Mouse (Mus musculus): ENCODE measurements around the gene Fancm. TPM values are rescaled to one million over a fixed set of nuclear protein-coding genes. Genes with fewer than 3 reads are reported as not detected.
A peak's percentile ranks its signal among the peaks of the same experiment; 100 is the strongest.
"Not testable (repeated sequence)": the region's sequence is repeated elsewhere in the genome, so short reads cannot be mapped to it uniquely, and the experiment has no call there.

Fancm gene
- polyA plus RNA-seq, 1 experiment from 2014 or later, result 12.8 TPM

GRCm38 (mm10) chr12:65112811-65113210 is 37.4 kb downstream of the Fancm start:
- Histone ChIP-seq H3K4me2 (replicated peaks; ENCODE audit: low read depth, low read length) (no peak overlapping the region), H3K27ac (ENCODE audit: low read depth, low read length) (no peak overlapping the region), H3K4me1 (ENCODE audit: control insufficient read depth, insufficient read depth, low read length) (no peaks in the 10 kb centered on the region), H3K36me3 (ENCODE audit: control insufficient read depth, insufficient read depth, low read length) (peaks cover 22% of the 10 kb centered on the region), H3K4me3 (ENCODE audit: low read length) (no peak overlapping the region), H3K27me3 (ENCODE audit: control insufficient read depth, insufficient read depth, low read length) (no peaks in the 10 kb centered on the region), H3K9ac (ENCODE audit: low read depth, low read length) (no peak overlapping the region), H3K9me3 (ENCODE audit: control insufficient read depth, low read length) (no peaks in the 10 kb centered on the region)
- 100% methylated on average over 1 of the region's 1 CpGs for WGBS
- no peak for ATAC-seq (ENCODE audit: low FRiP score, low TSS enrichment)

DNA sequence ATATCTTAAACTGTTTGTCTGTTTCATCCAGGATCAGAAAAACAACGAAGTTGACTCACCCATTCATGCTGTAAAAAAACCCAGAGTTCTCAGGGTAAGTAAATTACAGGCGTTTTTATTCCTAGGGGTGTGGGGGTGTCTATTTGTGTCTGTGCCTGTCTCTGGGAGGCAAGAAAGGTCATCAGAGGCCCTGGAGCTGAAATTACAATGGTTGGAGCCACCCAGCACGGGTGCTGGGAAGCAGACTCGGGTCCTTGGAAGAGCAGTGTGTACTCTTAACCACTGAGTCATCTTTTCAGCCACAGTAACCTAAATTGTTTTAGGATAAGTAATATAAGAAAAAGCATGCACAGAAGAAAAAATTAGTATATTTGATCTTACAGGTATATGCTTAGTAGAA is 38.5 kb downstream of the Fancm start:
- H3K27ac ChIP-seq (ENCODE audit: low read depth, low read length), result no peak overlapping the region
- H3K36me3 ChIP-seq (ENCODE audit: control insufficient read depth, insufficient read depth, low read length), result peaks cover 30% of the 10 kb centered on the region
- 83% methylated on average over 4 of the region's 4 CpGs for WGBS

DNA sequence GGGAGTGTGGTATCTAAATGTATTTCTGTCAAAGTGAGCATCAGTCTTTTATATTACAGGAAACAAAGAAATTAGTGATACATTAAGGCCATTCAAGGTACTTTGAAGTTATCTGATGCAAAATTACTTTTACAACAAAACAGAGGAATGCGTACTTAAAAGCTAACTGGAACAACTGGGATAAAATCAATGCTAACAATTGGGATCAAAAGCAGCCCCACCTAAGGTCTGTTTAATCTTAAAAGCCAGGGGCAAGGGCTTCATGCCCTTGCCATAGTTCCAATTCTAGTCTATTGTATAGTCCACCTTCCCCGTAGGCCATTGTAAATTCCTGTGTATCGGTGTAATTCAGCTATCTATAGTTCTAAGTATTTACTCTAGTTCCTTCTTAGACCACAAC is 39.6 kb downstream of the Fancm start:
- 92% methylated on average over 3 of the region's 3 CpGs for WGBS
- H3K9me3 ChIP-seq (ENCODE audit: control insufficient read depth, low read length), result not testable (repeated sequence)

More for the DNA sequence above, 38.5 kb downstream of the Fancm start:
- no peak for ATAC-seq (ENCODE audit: low FRiP score, low TSS enrichment)
- Histone ChIP-seq H3K4me2 (replicated peaks; ENCODE audit: low read depth, low read length) (no peak overlapping the region), H3K4me3 (ENCODE audit: low read length) (no peak overlapping the region), H3K27me3 (ENCODE audit: control insufficient read depth, insufficient read depth, low read length) (no peaks in the 10 kb centered on the region), H3K9me3 (ENCODE audit: control insufficient read depth, low read length) (no peaks in the 10 kb centered on the region), H3K9ac (ENCODE audit: low read depth, low read length) (no peak overlapping the region), H3K4me1 (ENCODE audit: control insufficient read depth, insufficient read depth, low read length) (no peaks in the 10 kb centered on the region)

DNA sequence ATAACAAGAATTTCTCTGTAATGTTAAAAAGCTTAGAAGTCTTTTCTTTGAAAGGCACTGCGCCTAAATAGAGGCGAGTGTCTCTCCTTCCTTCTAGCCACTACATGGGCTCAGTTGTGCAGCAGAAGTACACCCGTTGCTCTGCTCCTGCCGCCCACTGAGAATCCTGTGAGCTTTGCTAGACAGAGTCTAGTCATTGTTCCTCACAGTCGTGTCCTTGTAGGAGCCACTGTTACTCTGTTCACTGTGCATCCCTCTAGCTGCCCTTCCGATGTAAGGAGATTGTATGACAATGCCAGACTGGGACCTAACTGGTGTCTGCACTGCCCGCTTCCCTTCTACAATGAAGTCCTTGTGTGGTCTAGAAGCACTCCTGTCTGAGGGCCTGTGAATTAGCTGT is 43.6 kb downstream of the Fancm start:
- H3K4me1 ChIP-seq (ENCODE audit: control insufficient read depth, insufficient read depth, low read length), result no peaks in the 10 kb centered on the region
- 94% methylated on average over 7 of the region's 7 CpGs for WGBS
- ATAC-seq (ENCODE audit: low FRiP score, low TSS enrichment), result no peak

More for the DNA sequence above, 39.6 kb downstream of the Fancm start:
- not testable (repeated sequence) for H3K4me1 ChIP-seq (ENCODE audit: control insufficient read depth, insufficient read depth, low read length); ATAC-seq (ENCODE audit: low FRiP score, low TSS enrichment); H3K4me2 ChIP-seq (replicated peaks; ENCODE audit: low read depth, low read length); H3K9ac ChIP-seq (ENCODE audit: low read depth, low read length); H3K27ac ChIP-seq (ENCODE audit: low read depth, low read length); H3K27me3 ChIP-seq (ENCODE audit: control insufficient read depth, insufficient read depth, low read length); H3K4me3 ChIP-seq (ENCODE audit: low read length)
- peaks cover 36% of the 10 kb centered on the region for H3K36me3 ChIP-seq (ENCODE audit: control insufficient read depth, insufficient read depth, low read length)

DNA sequence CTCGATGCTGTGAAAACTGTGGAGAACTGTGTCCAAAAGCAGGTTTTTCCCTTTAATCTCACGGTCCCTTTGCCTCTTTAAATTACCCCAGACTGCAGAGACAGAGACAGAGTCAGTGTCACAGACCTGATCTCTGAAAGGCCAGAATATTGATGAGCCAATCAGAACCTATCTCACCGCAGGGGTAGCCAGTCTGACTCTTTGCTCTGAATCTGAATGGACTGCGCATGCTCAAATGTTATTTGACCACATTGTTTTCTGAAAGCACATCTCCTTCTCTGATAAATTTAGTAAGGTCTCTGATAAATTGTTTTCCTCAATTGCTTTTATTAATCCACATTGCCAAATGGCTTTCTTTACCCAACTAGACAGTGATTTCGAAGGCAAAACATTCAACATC is 44.0 kb downstream of the Fancm start:
- peaks cover 50% of the 10 kb centered on the region for H3K36me3 ChIP-seq (ENCODE audit: control insufficient read depth, insufficient read depth, low read length)
- no peak overlapping the region for H3K9ac ChIP-seq (ENCODE audit: low read depth, low read length)
- no peak overlapping the region for H3K27ac ChIP-seq (ENCODE audit: low read depth, low read length)
- H3K9me3 ChIP-seq (ENCODE audit: control insufficient read depth, low read length), result no peaks in the 10 kb centered on the region
- no peaks in the 10 kb centered on the region for H3K4me1 ChIP-seq (ENCODE audit: control insufficient read depth, insufficient read depth, low read length)
- H3K4me2 ChIP-seq (replicated peaks; ENCODE audit: low read depth, low read length), result no peak overlapping the region
- no peak for ATAC-seq (ENCODE audit: low FRiP score, low TSS enrichment)
- no peak overlapping the region for H3K4me3 ChIP-seq (ENCODE audit: low read length)
- WGBS, result 87% methylated on average over 5 of the region's 5 CpGs
- no peaks in the 10 kb centered on the region for H3K27me3 ChIP-seq (ENCODE audit: control insufficient read depth, insufficient read depth, low read length)

More for the DNA sequence above, 43.6 kb downstream of the Fancm start:
- Histone ChIP-seq H3K4me3 (ENCODE audit: low read length) (no peak overlapping the region), H3K9me3 (ENCODE audit: control insufficient read depth, low read length) (no peaks in the 10 kb centered on the region), H3K4me2 (replicated peaks; ENCODE audit: low read depth, low read length) (no peak overlapping the region), H3K36me3 (ENCODE audit: control insufficient read depth, insufficient read depth, low read length) (peaks cover 51% of the 10 kb centered on the region), H3K9ac (ENCODE audit: low read depth, low read length) (no peak overlapping the region), H3K27ac (ENCODE audit: low read depth, low read length) (no peak overlapping the region), H3K27me3 (ENCODE audit: control insufficient read depth, insufficient read depth, low read length) (no peaks in the 10 kb centered on the region)

GRCm38 (mm10) chr12:65136121-65136520 is 60.7 kb downstream of the Fancm start:
- not testable (repeated sequence) for H3K9me3 ChIP-seq (ENCODE audit: control insufficient read depth, low read length); H3K9ac ChIP-seq (ENCODE audit: low read depth, low read length); H3K27me3 ChIP-seq (ENCODE audit: control insufficient read depth, insufficient read depth, low read length); H3K27ac ChIP-seq (ENCODE audit: low read depth, low read length); ATAC-seq (ENCODE audit: low FRiP score, low TSS enrichment); H3K4me3 ChIP-seq (ENCODE audit: low read length); H3K4me1 ChIP-seq (ENCODE audit: control insufficient read depth, insufficient read depth, low read length); H3K4me2 ChIP-seq (replicated peaks; ENCODE audit: low read depth, low read length)
- peaks cover 42% of the 10 kb centered on the region for H3K36me3 ChIP-seq (ENCODE audit: control insufficient read depth, insufficient read depth, low read length)
- over 99% methylated on average over 4 of the region's 4 CpGs for WGBS

DNA sequence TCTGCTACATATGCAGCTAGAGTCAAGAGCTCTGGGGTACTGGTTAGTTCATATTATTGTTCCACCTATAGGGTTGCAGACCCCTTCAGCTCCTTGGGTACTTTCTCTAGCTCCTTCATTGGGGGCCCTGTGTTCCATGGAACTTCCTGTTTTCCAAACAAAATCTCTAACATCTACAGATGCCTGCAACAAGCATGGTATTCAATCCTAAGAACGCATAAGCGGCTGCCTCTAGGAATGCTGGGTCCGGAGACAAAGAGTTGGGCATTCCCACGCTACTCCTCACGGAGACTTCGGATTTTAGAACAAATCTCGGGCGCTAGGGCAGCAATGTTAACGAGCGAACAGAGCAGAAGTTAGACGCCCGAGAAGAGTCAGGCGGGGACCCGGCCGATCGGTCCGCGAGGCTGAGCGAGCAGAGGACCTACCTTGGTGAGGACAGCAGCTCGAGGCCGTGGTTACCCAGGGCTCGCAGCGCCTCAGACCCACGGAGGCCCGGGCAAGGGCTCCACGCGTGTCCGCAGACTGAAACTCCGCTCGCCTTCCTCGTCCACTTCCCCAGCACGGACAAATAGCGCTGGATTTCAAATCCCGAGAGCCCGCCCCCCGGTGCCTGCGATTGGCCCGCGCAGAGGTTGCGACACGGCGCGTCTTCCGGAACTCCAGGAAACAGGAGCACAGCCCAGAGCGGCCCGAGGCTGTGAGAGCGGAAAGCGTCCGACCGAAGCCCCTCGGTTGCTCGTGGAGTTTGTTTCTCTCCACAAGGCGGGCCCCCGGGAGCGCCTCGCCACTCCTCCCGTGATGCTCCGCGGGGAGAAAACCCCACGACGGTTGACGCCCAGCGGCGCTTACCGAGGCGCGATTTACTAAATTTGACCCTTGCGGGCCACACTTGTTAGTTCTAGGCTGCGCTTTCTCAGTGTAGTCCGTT is 96.9 kb downstream of the Fancm start, which contains the start of gene Mis18bp1:
Gene Mis18bp1, minus strand, starts transcription at position 584 of the 931 bp plus-strand sequence.
- peak; percentile 99 for ATAC-seq (ENCODE audit: low FRiP score, low TSS enrichment)
- Histone ChIP-seq H3K9ac (ENCODE audit: low read depth, low read length) (peak within 1 kb of the TSS; percentile 76), H3K27me3 (ENCODE audit: control insufficient read depth, insufficient read depth, low read length) (no peaks in the 10 kb centered on the region), H3K4me2 (replicated peaks; ENCODE audit: low read depth, low read length) (peak within 1 kb of the TSS; percentile 36), H3K4me1 (ENCODE audit: control insufficient read depth, insufficient read depth, low read length) (peaks cover 5% of the 10 kb centered on the region; the same call in 1 of the 2 replicates), H3K9me3 (ENCODE audit: control insufficient read depth, low read length) (0 out of 2 replicates have a peak, but pooled peaks cover 3% of the 10 kb centered on the region), H3K36me3 (ENCODE audit: control insufficient read depth, insufficient read depth, low read length) (no peaks in the 10 kb centered on the region), H3K4me3 (ENCODE audit: low read length) (peak within 1 kb of the TSS; percentile 75), H3K27ac (ENCODE audit: low read depth, low read length) (peak within 1 kb of the TSS; percentile 93)
- under 1% methylated on average over 70 of the region's 70 CpGs for WGBS

GRCm38 (mm10) chr12:65172959-65173358 is 97.6 kb downstream of the Fancm start:
- H3K27me3 ChIP-seq (ENCODE audit: control insufficient read depth, insufficient read depth, low read length); H3K36me3 ChIP-seq (ENCODE audit: control insufficient read depth, insufficient read depth, low read length); H3K9me3 ChIP-seq (ENCODE audit: control insufficient read depth, low read length); H3K4me1 ChIP-seq (ENCODE audit: control insufficient read depth, insufficient read depth, low read length): not testable (repeated sequence)
- peak overlapping the region; percentile 31 for H3K4me2 ChIP-seq (replicated peaks; ENCODE audit: low read depth, low read length)
- peak; percentile 25; the same call in 1 of the 2 replicates for ATAC-seq (ENCODE audit: low FRiP score, low TSS enrichment)
- peak overlapping the region; percentile 35; the same call in 1 of the 2 replicates for H3K9ac ChIP-seq (ENCODE audit: low read depth, low read length)
- H3K4me3 ChIP-seq (ENCODE audit: low read length), result peak overlapping the region; percentile 75
- 33% methylated on average over 8 of the region's 8 CpGs for WGBS
- peak overlapping the region; percentile 93 for H3K27ac ChIP-seq (ENCODE audit: low read depth, low read length)

- WGBS, result 91% methylated on average over 5 of the region's 5 CpGs
- no peaks in the 10 kb centered on the region for H3K36me3 ChIP-seq (ENCODE audit: control insufficient read depth, insufficient read depth, low read length)
- H3K27me3 ChIP-seq (ENCODE audit: control insufficient read depth, insufficient read depth, low read length), result no peaks in the 10 kb centered on the region
- H3K9ac ChIP-seq (ENCODE audit: low read depth, low read length), result no peak overlapping the region
- H3K9me3 ChIP-seq (ENCODE audit: control insufficient read depth, low read length), result no peaks in the 10 kb centered on the region
- H3K4me2 ChIP-seq (replicated peaks; ENCODE audit: low read depth, low read length), result no peak overlapping the region
- ATAC-seq (ENCODE audit: low FRiP score, low TSS enrichment), result no peak
- H3K4me3 ChIP-seq (ENCODE audit: low read length), result no peak overlapping the region
- H3K4me1 ChIP-seq (ENCODE audit: control insufficient read depth, insufficient read depth, low read length), result peaks cover 5% of the 10 kb centered on the region; the same call in 1 of the 2 replicates
- H3K27ac ChIP-seq (ENCODE audit: low read depth, low read length), result peak overlapping the region; percentile 93; the same call in 1 of the 2 replicates
These were observed 98.3 kb downstream of the Fancm start for GRCm38 (mm10) chr12:65173736-65174135.
